8 mouse cellular contexts compared by ENCODE assay signal in the genomic region with DNA sequence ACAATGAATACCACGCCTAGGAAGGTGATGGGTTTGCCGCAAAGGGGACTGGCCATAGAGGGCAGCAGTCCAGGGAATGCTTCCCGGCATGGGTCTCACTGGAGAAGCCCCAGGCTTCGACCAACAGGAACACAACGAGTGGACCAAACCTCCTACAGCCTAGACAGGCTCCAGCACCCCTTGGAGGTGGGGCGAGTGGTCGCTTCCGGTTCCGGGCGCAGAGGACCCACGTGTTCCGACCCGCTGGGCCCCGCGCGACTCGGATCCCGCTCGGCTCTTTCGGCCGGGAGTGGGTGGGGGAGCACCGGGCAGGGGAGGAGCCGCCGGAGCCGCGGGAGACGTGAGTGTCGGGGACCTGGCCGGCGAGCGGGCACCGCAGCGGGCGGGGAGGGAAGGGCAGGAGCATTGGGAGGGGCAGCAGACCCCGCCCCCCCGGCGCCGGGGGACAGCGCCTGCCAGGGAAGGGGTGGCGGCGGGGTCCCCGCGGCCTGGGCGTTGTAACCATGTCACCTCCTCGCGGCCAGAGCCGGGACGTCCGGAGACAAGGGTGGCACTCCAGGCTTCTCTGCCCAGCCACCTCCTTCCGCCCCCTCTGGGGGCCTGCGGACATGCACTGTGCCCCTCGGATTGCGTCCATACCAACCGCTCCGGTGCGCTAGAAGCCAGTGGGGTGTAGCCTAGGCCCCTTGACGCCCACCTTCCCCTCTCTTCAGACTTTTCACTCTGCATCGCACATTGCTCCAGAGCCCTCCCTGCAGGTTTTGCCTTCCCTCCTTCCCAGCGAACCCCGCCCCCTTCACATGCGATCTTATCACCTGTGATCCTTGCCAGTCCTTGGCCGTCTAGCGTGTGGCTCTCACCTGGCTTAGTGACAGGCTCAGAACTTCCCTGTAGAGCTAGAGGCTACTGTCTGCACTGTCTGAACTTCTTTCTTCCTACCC. TPM values are rescaled to one million over a fixed set of nuclear protein-coding genes. Genes with fewer than 3 reads are reported as not detected.
A peak's percentile ranks its signal among the peaks of the same experiment; 100 is the strongest.
DNase-seq lines count a peak whose midpoint lies in the region; ATAC-seq and TF ChIP-seq lines count a peak whose summit lies in the region.

TSS of gene Zfp202 (plus strand) at position 219 of the 941 bp plus-strand sequence.

- H3K4me3 ChIP-seq in heart, embryonic 12.5 days = peak within 1 kb of the TSS; percentile 89
- peak within 1 kb of the TSS; percentile 85 for H3K4me3 ChIP-seq in kidney, embryonic 16.5 days (ENCODE audit: low read length)
- peak within 1 kb of the TSS; percentile 64 for H3K4me3 ChIP-seq in liver, adult 2 months (ENCODE audit: insufficient read depth, low read depth, low read length)

- H3K79me2 ChIP-seq in liver, adult 2 months (ENCODE audit: control insufficient read depth, insufficient read depth, low read length) = no peaks in the 10 kb centered on the region

- WGBS in heart, embryonic 12.5 days = under 1% methylated on average over 51 of the region's 63 CpGs
- WGBS in kidney, embryonic 16.5 days = 0% methylated on average over 52 of the region's 63 CpGs
- under 1% methylated on average over 56 of the region's 63 CpGs for WGBS in liver, adult 2 months

- no peak for TF ChIP-seq POLR2A in liver, adult 2 months (IDR thresholded peaks at IDR 0.05; ENCODE audit: extremely low read depth, insufficient read depth, low read length)

- peak; percentile 69 for DNase-seq in CD4-positive helper T cell, adult 2 months (ENCODE audit: low read depth, low spot score)
- peak; percentile 93 for DNase-seq in brain, adult 2 months (ENCODE audit: low read depth, low spot score)
- peak; percentile 61 for DNase-seq in liver, adult 2 months (ENCODE audit: extremely low read depth, low read depth, low spot score)
- DNase-seq in spleen, postnatal 36 days (ENCODE audit: low spot score in 2 of 2) = peak; percentile 71 to 72

- H3K36me3 ChIP-seq in heart, embryonic 12.5 days = no peaks in the 10 kb centered on the region; the same call in 1 of the 2 replicates
- H3K36me3 ChIP-seq in kidney, embryonic 16.5 days (ENCODE audit: insufficient read depth, low read length) = no peaks in the 10 kb centered on the region
- no peaks in the 10 kb centered on the region for H3K36me3 ChIP-seq in liver, adult 2 months (ENCODE audit: control insufficient read depth, insufficient read depth, low read length)

- peaks cover 13% of the 10 kb centered on the region for H3K4me1 ChIP-seq in heart, embryonic 12.5 days (replicated peaks)
- peaks cover 25% of the 10 kb centered on the region for H3K4me1 ChIP-seq in kidney, embryonic 16.5 days (ENCODE audit: insufficient read depth, low read length)
- no peaks in the 10 kb centered on the region for H3K4me1 ChIP-seq in liver, adult 2 months (ENCODE audit: control insufficient read depth, insufficient read depth, low read length)

- peak; percentile 6; the same call in 1 of the 2 replicates for TF ChIP-seq CTCF in liver, adult 2 months (IDR thresholded peaks at IDR 0.05; ENCODE audit: low read depth, low read length)

- H3K27ac ChIP-seq in heart, embryonic 12.5 days (ENCODE audit: poor library complexity, severe bottlenecking) = peak within 1 kb of the TSS; percentile 63; the same call in 1 of the 2 replicates
- H3K27ac ChIP-seq in kidney, embryonic 16.5 days (ENCODE audit: low read length) = peak within 1 kb of the TSS; percentile 87
- no peak within 1 kb of the TSS for H3K27ac ChIP-seq in liver, adult 2 months (replicated peaks; ENCODE audit: insufficient read depth, low read depth, low read length)

- ATAC-seq in erythroid progenitor cell, adult 5-6 weeks (replicated peaks; ENCODE audit: low FRiP score, poor library complexity, severe bottlenecking) = 0 out of 2 replicates have a peak, but pooled peaks have one; percentile 39
- peak; percentile 94 for ATAC-seq in heart, embryonic 12.5 days (ENCODE audit: insufficient number of reproducible peaks, low FRiP score)
- ATAC-seq in kidney, embryonic 16.5 days (ENCODE audit: low FRiP score, low TSS enrichment) = peak; percentile 99
- ATAC-seq in monocyte, adult 5-6 weeks (replicated peaks; ENCODE audit: insufficient number of reproducible peaks, low FRiP score, low TSS enrichment, poor library complexity, severe bottlenecking) = peak; percentile 81

- H3K9ac ChIP-seq in heart, embryonic 12.5 days = peak within 1 kb of the TSS; percentile 88
- H3K9ac ChIP-seq in kidney, embryonic 16.5 days (replicated peaks; ENCODE audit: low read length) = peak within 1 kb of the TSS; percentile 81
- H3K9ac ChIP-seq in liver, adult 2 months (ENCODE audit: low read depth, low read length) = peak within 1 kb of the TSS; percentile 67

- no peaks in the 10 kb centered on the region for H3K27me3 ChIP-seq in heart, embryonic 12.5 days (replicated peaks)
- no peaks in the 10 kb centered on the region for H3K27me3 ChIP-seq in kidney, embryonic 16.5 days (ENCODE audit: insufficient read depth, low read length)
- no peaks in the 10 kb centered on the region for H3K27me3 ChIP-seq in liver, adult 2 months (ENCODE audit: control insufficient read depth, insufficient read depth, low read length)

- H3K4me2 ChIP-seq in heart, embryonic 12.5 days = peak within 1 kb of the TSS; percentile 93
- H3K4me2 ChIP-seq in kidney, embryonic 16.5 days (replicated peaks; ENCODE audit: low read depth, low read length) = peak within 1 kb of the TSS; percentile 78

- H3K9me3 ChIP-seq in heart, embryonic 12.5 days (replicated peaks) = no peaks in the 10 kb centered on the region
- H3K9me3 ChIP-seq in kidney, embryonic 16.5 days (ENCODE audit: low read length) = no peaks in the 10 kb centered on the region

RNA-seq across cellular contexts. Expression of gene Zfp202, which starts in this region (rescaled TPM):
- total RNA-seq in erythroid progenitor cell, adult 5-6 weeks (2015; ENCODE audit: low replicate concordance) = 0.36 TPM in 1 of 2 replicates, not detected in the other
- total RNA-seq in erythroid progenitor cell, adult 5-6 weeks (2017; ENCODE audit: low replicate concordance) = 0.77 TPM in 1 of 2 replicates, not detected in the other
- polyA plus RNA-seq in heart, embryonic 12.5 days (2016; fragmentation: Nextera tagmentation; extraction: Ambion mirVana) = 4.2 and 4.8 TPM in 2 replicates
- 7.3 and 7.8 TPM in 2 replicates for polyA plus RNA-seq in kidney, embryonic 16.5 days (2015; fragmentation: Nextera tagmentation; extraction: Ambion mirVana)
- total RNA-seq in liver, adult 2 months (2014; rRNA removed) = 0.65 and 0.67 TPM in 2 replicates
- polyA plus RNA-seq in liver, adult 2 months (2012; rRNA removed) = 0.28 and 0.29 TPM in 2 replicates
- 1.5 to 3.0 TPM (median 2.8 TPM) in 3 replicates for total RNA-seq in monocyte, adult 5-6 weeks (2017)

Comparison
In these comparisons a context has a peak if more than half of its experiments do, and no peak if none do; other contexts are left out.
1. Peak in ATAC-seq in erythroid progenitor cell, adult 5-6 weeks; RNA of the gene not detected or under 1 TPM.
2. Peak in DNase-seq, H3K4me3 ChIP-seq and H3K9ac ChIP-seq in liver, adult 2 months; RNA of the gene not detected or under 1 TPM.
3. ATAC-seq: peak in every context shown above with its lines; median percentile 99 in kidney, embryonic 16.5 days; 94 in heart, embryonic 12.5 days; 81 in monocyte, adult 5-6 weeks; 39 in erythroid progenitor cell, adult 5-6 weeks.